Mouse (Mus musculus) liver, embryonic 14.5 days (tissue): ENCODE measurements around the gene Trpm5.

Experiments
- CTCF ChIP-seq: IDR thresholded peaks from 2 replicates; pipeline ENCODE4 v1.5.1; 2016; ENCODE audit warnings: antibody characterized with exemption, low read depth, control low read depth
- EP300 ChIP-seq: IDR thresholded peaks from 2 replicates; pipeline ENCODE4 v1.6.1; 2016; ENCODE audit warnings: antibody characterized with exemption, low read depth

DNA sequence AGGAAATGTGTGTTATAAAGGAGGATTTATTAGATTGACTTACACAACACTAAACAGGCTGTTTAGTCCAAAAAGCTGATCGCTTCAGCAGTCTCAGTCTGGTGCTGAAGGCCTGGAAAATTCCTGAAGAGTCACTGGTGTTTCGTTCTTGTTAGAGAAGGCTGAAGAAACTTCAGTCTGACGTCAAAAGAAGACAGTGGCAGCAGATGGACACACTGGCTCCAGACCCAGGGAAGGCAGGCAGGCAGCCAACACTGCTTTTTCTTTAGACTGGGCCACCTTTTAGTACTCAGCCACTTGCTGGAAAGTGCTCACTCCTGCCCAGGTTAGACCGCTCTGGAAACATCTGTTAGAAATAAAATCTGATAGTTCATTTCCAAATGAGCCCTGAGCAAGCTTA, 60.9 kb downstream of the Trpm5 start:
- TF ChIP-seq EP300 (no peak), CTCF (no peak)
